ENCODE assay signal across 8 mouse cellular contexts in genomic region chr17:25077771-25078372, GRCm38 (mm10). TPM values are rescaled to one million over a fixed set of nuclear protein-coding genes. Genes with fewer than 3 reads are reported as not detected.
DNase-seq lines count a peak whose midpoint lies in the region; ATAC-seq lines count a peak whose summit lies in the region.

No protein-coding gene starts in this region.

- no peak overlapping the region for H3K9ac ChIP-seq in embryonic facial prominence, embryonic 12.5 days
- no peak overlapping the region for H3K9ac ChIP-seq in heart, embryonic 15.5 days
- H3K9ac ChIP-seq in liver, embryonic 15.5 days, result no peak overlapping the region

- peak overlapping the region; percentile 2; the same call in 1 of the 2 replicates for H3K4me2 ChIP-seq in embryonic facial prominence, embryonic 12.5 days (replicated peaks)
- H3K4me2 ChIP-seq in heart, embryonic 15.5 days, result peak overlapping the region; percentile 56
- peak overlapping the region; percentile 13; the same call in 1 of the 2 replicates for H3K4me2 ChIP-seq in liver, embryonic 15.5 days

- peaks cover 20% of the 10 kb centered on the region for H3K4me1 ChIP-seq in embryonic facial prominence, embryonic 12.5 days
- H3K4me1 ChIP-seq in heart, embryonic 15.5 days (replicated peaks), result peaks cover 44% of the 10 kb centered on the region
- peaks cover 17% of the 10 kb centered on the region for H3K4me1 ChIP-seq in liver, embryonic 15.5 days (replicated peaks)

- 74% methylated on average over 13 of the region's 13 CpGs for whole genome bisulfite sequencing in embryonic facial prominence, embryonic 12.5 days
- 41% methylated on average over 13 of the region's 13 CpGs for WGBS in heart, embryonic 15.5 days
- WGBS in liver, embryonic 15.5 days (ENCODE audit: insufficient replicate concordance), result 66% methylated on average over 13 of the region's 13 CpGs

- DNase-seq in 3T3-L1 (ENCODE audit: low read depth, low spot score), result peak; percentile 10
- DNase-seq in adrenal gland, adult 2 months, result peak; percentile 80
- peak; percentile 91 for DNase-seq in kidney, postnatal 14 days
- DNase-seq in right cerebral cortex, postnatal 14 days, result peak; percentile 67
- no peak for DNase-seq in embryo, embryonic 10.5 days (ENCODE audit: low spot score)

- H3K36me3 ChIP-seq in embryonic facial prominence, embryonic 12.5 days, result peaks cover 3% of the 10 kb centered on the region; the same call in 1 of the 2 replicates
- no peaks in the 10 kb centered on the region for H3K36me3 ChIP-seq in heart, embryonic 15.5 days
- H3K36me3 ChIP-seq in liver, embryonic 15.5 days (replicated peaks), result no peaks in the 10 kb centered on the region

- peak overlapping the region; percentile 58; the same call in 1 of the 2 replicates for H3K27ac ChIP-seq in embryonic facial prominence, embryonic 12.5 days
- peak overlapping the region; percentile 84 for H3K27ac ChIP-seq in heart, embryonic 15.5 days
- no peak overlapping the region for H3K27ac ChIP-seq in liver, embryonic 15.5 days (replicated peaks)

- no peaks in the 10 kb centered on the region for H3K9me3 ChIP-seq in embryonic facial prominence, embryonic 12.5 days
- H3K9me3 ChIP-seq in heart, embryonic 15.5 days (replicated peaks), result no peaks in the 10 kb centered on the region
- H3K9me3 ChIP-seq in liver, embryonic 15.5 days (replicated peaks), result no peaks in the 10 kb centered on the region

- ATAC-seq in embryonic facial prominence, embryonic 12.5 days (ENCODE audit: insufficient number of reproducible peaks, insufficient read depth, low FRiP score, low TSS enrichment), result 0 out of 2 replicates have a peak, but pooled peaks have one; percentile 4
- ATAC-seq in heart, embryonic 15.5 days (replicated peaks; ENCODE audit: insufficient number of reproducible peaks, insufficient read depth, low FRiP score, low read depth), result peak; percentile 57
- ATAC-seq in liver, embryonic 15.5 days (ENCODE audit: insufficient read depth), result no peak

- H3K4me3 ChIP-seq in embryonic facial prominence, embryonic 12.5 days, result no peak overlapping the region
- H3K4me3 ChIP-seq in heart, embryonic 15.5 days, result peak overlapping the region; percentile 43
- no peak overlapping the region for H3K4me3 ChIP-seq in liver, embryonic 15.5 days (replicated peaks)

- H3K27me3 ChIP-seq in embryonic facial prominence, embryonic 12.5 days, result no peaks in the 10 kb centered on the region
- H3K27me3 ChIP-seq in heart, embryonic 15.5 days, result no peaks in the 10 kb centered on the region
- H3K27me3 ChIP-seq in liver, embryonic 15.5 days, result no peaks in the 10 kb centered on the region

RNA-seq across cellular contexts. Expression of gene Tmem204, which starts 5.5 kb away (rescaled TPM):
- 10 to 100 TPM; 32.2 to 44.8 TPM for total RNA-seq in adrenal gland, adult 2 months (2021)
- 59.2 and 64.1 TPM in 2 replicates for polyA plus RNA-seq in adrenal gland, adult 2 months (2012; rRNA removed)
- 13.2 and 15.5 TPM in 2 replicates for polyA plus RNA-seq in embryonic facial prominence, embryonic 12.5 days (2016; fragmentation: Nextera tagmentation; extraction: Ambion mirVana)
- 23.1 and 24.8 TPM in 2 replicates for polyA plus RNA-seq in heart, embryonic 15.5 days (2015; fragmentation: Nextera tagmentation; extraction: Ambion mirVana)
- polyA plus RNA-seq in liver, embryonic 15.5 days (2015; fragmentation: Nextera tagmentation; extraction: Ambion mirVana), result 5.6 and 6.5 TPM in 2 replicates

RNA-seq across cellular contexts. Expression of gene Telo2, which starts 37.9 kb away (rescaled TPM):
- 10 to 100 TPM; 16.4 to 24.5 TPM for total RNA-seq in adrenal gland, adult 2 months (2021)
- polyA plus RNA-seq in adrenal gland, adult 2 months (2012; rRNA removed), result 15.5 and 15.7 TPM in 2 replicates
- 49.1 and 51.0 TPM in 2 replicates for polyA plus RNA-seq in embryonic facial prominence, embryonic 12.5 days (2016; fragmentation: Nextera tagmentation; extraction: Ambion mirVana)
- polyA plus RNA-seq in heart, embryonic 15.5 days (2015; fragmentation: Nextera tagmentation; extraction: Ambion mirVana), result 22.9 and 33.6 TPM in 2 replicates
- polyA plus RNA-seq in liver, embryonic 15.5 days (2015; fragmentation: Nextera tagmentation; extraction: Ambion mirVana), result 14.3 and 17.4 TPM in 2 replicates

RNA-seq across cellular contexts. Expression of gene Ptx4, which starts 42.7 kb away (rescaled TPM):
- not detected for total RNA-seq in adrenal gland, adult 2 months (2021)
- not detected in 2 replicates for polyA plus RNA-seq in adrenal gland, adult 2 months (2012; rRNA removed)
- polyA plus RNA-seq in embryonic facial prominence, embryonic 12.5 days (2016; fragmentation: Nextera tagmentation; extraction: Ambion mirVana), result 0.48 and 0.88 TPM in 2 replicates
- 0.16 and 0.30 TPM in 2 replicates for polyA plus RNA-seq in heart, embryonic 15.5 days (2015; fragmentation: Nextera tagmentation; extraction: Ambion mirVana)
- 0.06 and 0.10 TPM in 2 replicates for polyA plus RNA-seq in liver, embryonic 15.5 days (2015; fragmentation: Nextera tagmentation; extraction: Ambion mirVana)

RNA-seq across cellular contexts. Expression of gene Clcn7, which starts 55.3 kb away (rescaled TPM):
- total RNA-seq in adrenal gland, adult 2 months (2021), result 10 to 100 TPM; 38.3 to 48.6 TPM
- polyA plus RNA-seq in adrenal gland, adult 2 months (2012; rRNA removed), result 33.9 and 37.4 TPM in 2 replicates
- 27.1 and 27.4 TPM in 2 replicates for polyA plus RNA-seq in embryonic facial prominence, embryonic 12.5 days (2016; fragmentation: Nextera tagmentation; extraction: Ambion mirVana)
- 14.8 and 18.3 TPM in 2 replicates for polyA plus RNA-seq in heart, embryonic 15.5 days (2015; fragmentation: Nextera tagmentation; extraction: Ambion mirVana)
- 10.7 TPM in 2 replicates for polyA plus RNA-seq in liver, embryonic 15.5 days (2015; fragmentation: Nextera tagmentation; extraction: Ambion mirVana)

Comparison
In these comparisons a context has a peak if more than half of its experiments do, and no peak if none do; other contexts are left out.
1. H3K4me2 ChIP-seq: peak in every context shown above with its lines; median percentile 56 in heart, embryonic 15.5 days; 13 in liver, embryonic 15.5 days; 2 in embryonic facial prominence, embryonic 12.5 days.